Mouse (Mus musculus) brain, embryonic 14.5 days (tissue): ENCODE results near the gene Atxn1.

Experiments used
- CTCF ChIP-seq: fragments of 200-500 bp; IDR thresholded peaks from 2 replicates; pipeline ENCODE4 v1.5.1; 2012; ENCODE audit warnings: inconsistent platforms, mild to moderate bottlenecking, moderate library complexity, borderline replicate concordance; ENCODE audit not compliant: insufficient read depth, insufficient read length; ENCODE audit errors: extremely low read depth
- POLR2A ChIP-seq: fragments of 200-500 bp; IDR thresholded peaks from 2 replicates; pipeline ENCODE4 v1.6.1; 2012; ENCODE audit warnings: mild to moderate bottlenecking, inconsistent platforms, borderline replicate concordance; ENCODE audit not compliant: poor library complexity, insufficient read depth, insufficient read length, severe bottlenecking; ENCODE audit errors: extremely low read depth

DNA sequence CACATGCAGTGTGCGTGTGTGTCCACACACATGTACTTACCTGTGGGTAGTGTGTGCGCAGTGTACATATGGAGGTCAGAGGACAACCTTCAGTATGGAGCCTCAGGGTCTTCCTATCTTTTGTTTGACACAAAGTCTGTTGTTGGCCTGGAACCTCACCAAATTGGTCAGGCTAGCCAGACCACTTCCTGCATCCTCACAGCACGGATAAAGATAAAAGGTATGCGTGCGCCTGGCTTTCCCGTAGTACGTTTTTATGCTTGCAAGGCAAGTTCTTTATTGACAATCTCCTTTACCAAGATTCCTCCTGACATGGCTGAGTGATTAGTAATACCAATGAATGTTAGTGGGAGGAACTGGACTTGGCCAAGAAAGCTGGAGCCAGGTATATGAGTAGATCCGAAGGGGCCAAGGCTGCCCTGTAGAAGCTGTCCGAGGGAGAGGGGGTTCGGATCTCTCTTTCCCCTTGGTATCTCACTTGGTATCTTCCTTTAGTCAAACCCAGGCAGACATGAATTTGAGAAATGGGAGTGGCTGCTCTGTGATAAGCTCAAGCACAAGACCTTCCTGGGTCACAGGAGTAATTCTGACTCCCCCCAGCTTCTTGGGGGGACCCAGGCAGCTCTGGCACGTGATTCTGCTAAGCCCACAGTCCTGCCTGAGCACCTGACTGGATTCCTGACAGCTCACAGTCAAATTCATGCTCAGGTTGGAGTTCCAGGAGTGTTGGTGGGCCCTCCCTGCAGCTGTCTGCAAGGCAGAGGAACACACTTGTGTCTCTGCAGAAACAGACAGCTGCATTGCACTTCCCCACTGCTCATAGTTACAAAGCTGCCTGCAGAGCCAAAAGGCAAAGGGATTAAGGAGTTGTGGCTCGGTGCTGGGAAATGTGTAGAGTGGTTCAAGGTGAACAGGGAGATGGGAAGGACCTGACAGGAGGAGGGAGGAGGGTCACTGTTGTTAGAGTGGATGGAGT lies 451.5 kb downstream of the Atxn1 start:
- TF ChIP-seq POLR2A (no peak), CTCF (no peak)
